Mouse (Mus musculus): ENCODE data around the gene Speer4d. TPM values are rescaled to one million over a fixed set of nuclear protein-coding genes. Genes with fewer than 3 reads are reported as not detected.

The Speer4d gene
- total RNA-seq (2023): not detected

GRCm38 (mm10) chr5:15618764-15619163 lies at the start of gene Speer4d:
Gene Speer4d (plus strand): TSS chr5:15619064.

DNA sequence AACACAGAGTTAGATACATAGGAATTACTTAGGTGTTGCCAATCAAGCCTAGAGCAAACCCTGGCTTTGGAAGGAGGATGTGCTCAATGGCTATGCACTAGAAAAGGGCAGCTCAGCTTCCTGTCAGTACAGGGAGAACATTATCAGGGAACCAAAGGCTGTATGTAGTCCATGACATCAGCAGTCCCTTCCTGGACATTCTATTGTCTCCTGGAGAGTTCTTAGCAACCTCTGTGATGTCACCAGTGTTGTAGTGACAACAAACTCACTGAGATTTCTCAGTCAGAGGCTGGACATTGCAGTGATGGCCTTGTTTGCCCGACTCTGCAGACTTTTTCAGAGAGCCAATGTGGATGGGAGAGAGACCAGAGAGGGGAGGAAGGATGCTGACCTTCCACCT lies 41.8 kb upstream of the Speer4d start, which contains the start of gene Gm21083:
Gene Gm21083, plus strand, starts transcription at position 301 of the 400 bp plus-strand sequence.

GRCm38 (mm10) chr5:15656959-15657358 lies 38.1 kb downstream of the Speer4d start, which contains the start of gene 4930572O03Rik:
Gene 4930572O03Rik (minus strand): TSS chr5:15657059.

Other genes with a start within 250 kb of the Speer4d start
- gene Gm21149, start 142.5 kb upstream of the Speer4d start, total RNA-seq (2023): not detected
- gene Gm21190, start 89.8 kb upstream of the Speer4d start, total RNA-seq (2023): not detected
- not detected for gene Gm21083, start 41.7 kb upstream of the Speer4d start, total RNA-seq (2023)
- gene 4930572O03Rik, start 38.0 kb downstream of the Speer4d start, total RNA-seq (2023): not detected
- not detected for gene Speer4c, start 95.2 kb downstream of the Speer4d start, total RNA-seq (2023)

All from neutrophil, adult 59 days (primary cell).